Mouse (Mus musculus): ENCODE measurements around the gene Pax3.

DNA sequence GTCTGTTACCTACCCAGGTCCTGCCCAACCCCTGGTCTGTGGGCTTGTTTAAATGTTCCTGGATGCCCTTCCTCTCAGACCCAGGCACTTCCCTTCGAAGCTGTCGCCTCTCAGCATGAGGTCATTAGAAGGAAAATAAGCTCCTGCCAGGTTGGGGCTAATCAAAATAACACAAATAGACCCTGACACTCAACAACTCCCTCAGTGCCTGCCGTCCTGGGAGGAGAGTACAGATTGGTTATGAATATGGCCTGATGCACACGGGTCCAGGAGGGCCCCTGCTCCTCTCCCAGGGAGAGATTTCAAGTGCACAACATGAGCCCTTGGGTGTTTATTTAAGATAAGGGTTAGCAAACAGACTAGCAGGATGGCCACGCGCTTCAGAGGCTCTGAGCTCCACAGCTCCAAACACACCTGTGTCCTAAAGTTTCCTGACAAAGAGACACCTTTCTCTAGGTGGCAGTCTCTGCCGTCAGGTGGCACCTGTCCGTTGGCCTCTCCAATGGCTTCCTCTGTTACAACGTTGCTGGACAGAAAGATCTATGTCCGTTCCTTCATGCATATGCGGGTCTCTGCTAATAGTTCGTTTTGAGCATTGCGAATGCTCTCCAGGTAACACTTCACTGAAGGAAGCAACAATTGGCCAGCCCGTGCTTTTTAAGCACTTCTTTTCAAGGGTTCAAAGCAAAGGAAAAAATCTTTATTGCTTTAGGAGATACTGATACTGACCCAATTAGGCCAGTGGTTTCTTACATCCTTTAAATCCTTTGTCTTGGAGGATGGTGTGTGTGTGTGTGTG lies 56.2 kb downstream of the Pax3 start:
- TF ChIP-seq POLR2A (IDR thresholded peaks at IDR 0.05; ENCODE audit: low read depth, low read length) (no peak), CTCF (IDR thresholded peaks at IDR 0.05; ENCODE audit: borderline replicate concordance, insufficient read depth, low read length) (no peak)
